Mouse (Mus musculus) MEL (cell line): ENCODE measurements at regions not wholly inside any gene's neighbourhood (a gene's known extent, or its start where the extent isn't known, plus 50 kb on each side); places are given as distances from the start of the nearest gene placed in this dataset.

Source experiments
- DNase-seq: peaks from one replicate; pipeline ENCODE4 v3.0.0; 2011; ENCODE audit warnings: low read depth, low spot score
- H3K27ac ChIP-seq: 2 replicates; pipeline ENCODE4 v1.5.1; 2012; ENCODE audit warnings: low read depth, mild to moderate bottlenecking, control low read depth, low read length, moderate library complexity; ENCODE audit not compliant: control insufficient read depth
- H3K27me3 ChIP-seq, 2 experiments: fragments of 150-350 bp in 1 of 2; sonication (generic) in 1 of 2; 2 replicates each; pipeline ENCODE4 v1.6.1; 2012; ENCODE audit warnings: low read length in 2 of 2, mild to moderate bottlenecking in 2 of 2, improper control_type of control experiment in 1 of 2, moderate library complexity in 1 of 2; ENCODE audit not compliant: insufficient read depth in 2 of 2, control insufficient read depth in 1 of 2
- H3K36me3 ChIP-seq, 2 experiments: 2 replicates each; pipeline ENCODE4 v1.6.1; 2012 to 2014; ENCODE audit warnings: low read length in 2 of 2, improper control_type of control experiment in 1 of 2, inconsistent platforms in 1 of 2, mild to moderate bottlenecking in 1 of 2; ENCODE audit not compliant: insufficient read depth in 2 of 2, control insufficient read depth in 1 of 2
- H3K4me1 ChIP-seq, 2 experiments: fragments of 150-350 bp in 1 of 2; sonication (generic) in 1 of 2; 2 replicates each; pipeline ENCODE4 v1.6.1; 2012; ENCODE audit warnings: low read length in 2 of 2, improper control_type of control experiment in 1 of 2, mild to moderate bottlenecking in 1 of 2; ENCODE audit not compliant: insufficient read depth in 2 of 2, control insufficient read depth in 1 of 2
- H3K4me3 ChIP-seq, 2 experiments: fragments of 150-350 bp in 1 of 2; sonication (generic) in 1 of 2; 2 replicates each; pipeline ENCODE4 v1.5.1; 2012; ENCODE audit warnings: low read depth in 2 of 2, low read length in 2 of 2, mild to moderate bottlenecking in 2 of 2, moderate library complexity in 2 of 2, control low read depth in 1 of 2, improper control_type of control experiment in 1 of 2; ENCODE audit not compliant: control insufficient read depth in 1 of 2, insufficient read depth in 1 of 2
- H3K79me2 ChIP-seq: 2 replicates; pipeline ENCODE4 v1.6.1; 2012; ENCODE audit warnings: mild to moderate bottlenecking, low read length, moderate library complexity; ENCODE audit not compliant: control insufficient read depth, poor library complexity, insufficient read depth
- H3K9ac ChIP-seq: 2 replicates; pipeline ENCODE4 v1.6.1; 2012; ENCODE audit warnings: low read depth, mild to moderate bottlenecking, control low read depth, low read length, moderate library complexity; ENCODE audit not compliant: control insufficient read depth, poor library complexity, severe bottlenecking
- H3K9me3 ChIP-seq: fragments of 150-350 bp; sonication (generic); replicated peaks from 2 replicates; pipeline ENCODE4 v1.6.1; 2012; ENCODE audit warnings: mild to moderate bottlenecking, low read length, improper control_type of control experiment, moderate library complexity; ENCODE audit not compliant: insufficient read depth
- CHD2 ChIP-seq: IDR thresholded peaks from 2 replicates; pipeline ENCODE4 v1.6.1; 2011; ENCODE audit warnings: low read length, improper control_type of control experiment
- ETS1 ChIP-seq: IDR thresholded peaks from 2 replicates; pipeline ENCODE4 v1.6.1; 2012; ENCODE audit warnings: low read depth, mild to moderate bottlenecking, inconsistent platforms, low read length, improper control_type of control experiment, moderate library complexity
- GATA1 ChIP-seq: IDR thresholded peaks from 2 replicates; pipeline ENCODE4 v1.6.1; 2011; ENCODE audit warnings: low read depth, low read length, improper control_type of control experiment
- HCFC1 ChIP-seq: IDR thresholded peaks from 2 replicates; pipeline ENCODE4 v1.6.1; 2012; ENCODE audit warnings: low read depth, mild to moderate bottlenecking, inconsistent platforms, low read length, improper control_type of control experiment, moderate library complexity
- JUND ChIP-seq: IDR thresholded peaks from 2 replicates; pipeline ENCODE4 v1.6.1; 2011; ENCODE audit warnings: low read depth, mild to moderate bottlenecking, improper control_type of control experiment, low read length
- KAT2A ChIP-seq: conservative IDR thresholded peaks from 2 replicates; pipeline ENCODE4 v1.6.1; 2012; ENCODE audit warnings: low read depth, low read length, improper control_type of control experiment, inconsistent platforms
- MAFK ChIP-seq: IDR thresholded peaks from 2 replicates; pipeline ENCODE4 v1.6.1; 2011; ENCODE audit warnings: low read depth, mild to moderate bottlenecking, low read length, improper control_type of control experiment, borderline replicate concordance
- MEF2A ChIP-seq: IDR thresholded peaks from 2 replicates; pipeline ENCODE4 v1.6.1; 2014; ENCODE audit warnings: low read depth, mild to moderate bottlenecking, inconsistent platforms, low read length, improper control_type of control experiment; ENCODE audit not compliant: poor library complexity, insufficient replicate concordance, severe bottlenecking; ENCODE audit errors: extremely low read depth
- MXI1 ChIP-seq: IDR thresholded peaks from 2 replicates; pipeline ENCODE4 v1.6.1; 2011; ENCODE audit warnings: mild to moderate bottlenecking, low read depth, low read length, improper control_type of control experiment
- NELFE ChIP-seq: IDR thresholded peaks from 2 replicates; pipeline ENCODE4 v1.6.1; 2011; ENCODE audit warnings: low read depth, low read length, improper control_type of control experiment
- NRF1 ChIP-seq: IDR thresholded peaks from 2 replicates; pipeline ENCODE4 v1.6.1; 2014; ENCODE audit warnings: low read depth, mild to moderate bottlenecking, inconsistent platforms, low read length, improper control_type of control experiment, moderate library complexity; ENCODE audit not compliant: poor library complexity, insufficient read depth, severe bottlenecking
- POLR2AphosphoS2 ChIP-seq: IDR thresholded peaks from 2 replicates; pipeline ENCODE4 v1.6.1; 2011; ENCODE audit warnings: low read length, improper control_type of control experiment
- RAD21 ChIP-seq: IDR thresholded peaks from 2 replicates; pipeline ENCODE4 v1.6.1; 2011; ENCODE audit warnings: mild to moderate bottlenecking, low read depth, low read length, improper control_type of control experiment
- RCOR1 ChIP-seq: IDR thresholded peaks from 2 replicates; pipeline ENCODE4 v1.6.1; 2012; ENCODE audit warnings: low read depth, mild to moderate bottlenecking, inconsistent platforms, low read length, improper control_type of control experiment
- SMC3 ChIP-seq: IDR thresholded peaks from 2 replicates; pipeline ENCODE4 v1.6.1; 2011; ENCODE audit warnings: low read depth, low read length, improper control_type of control experiment
- TCF12 ChIP-seq: IDR thresholded peaks from 2 replicates; pipeline ENCODE4 v1.6.1; 2014; ENCODE audit warnings: low read depth, mild to moderate bottlenecking, inconsistent platforms, low read length, improper control_type of control experiment, moderate library complexity
- UBTF ChIP-seq: IDR thresholded peaks from 2 replicates; pipeline ENCODE4 v1.6.1; 2012; ENCODE audit warnings: low read depth, mild to moderate bottlenecking, inconsistent platforms, low read length, improper control_type of control experiment, moderate library complexity, borderline replicate concordance; ENCODE audit not compliant: insufficient read depth
- USF1 ChIP-seq: IDR thresholded peaks from 2 replicates; pipeline ENCODE4 v1.6.1; 2014; ENCODE audit warnings: low read depth, mild to moderate bottlenecking, inconsistent platforms, low read length, improper control_type of control experiment, moderate library complexity
- ZC3H11A ChIP-seq: IDR thresholded peaks from 2 replicates; pipeline ENCODE4 v1.6.1; 2012; ENCODE audit warnings: low read depth, mild to moderate bottlenecking, inconsistent platforms, low read length, improper control_type of control experiment
- ZKSCAN1 ChIP-seq: IDR thresholded peaks from 2 replicates; pipeline ENCODE4 v1.6.1; 2012; ENCODE audit warnings: low read depth, mild to moderate bottlenecking, inconsistent platforms, low read length, improper control_type of control experiment, moderate library complexity

- Histone ChIP-seq H3K79me2 (no peaks in the 10 kb centered on the region), H3K36me3 (no peaks in the 10 kb centered on the region), H3K27ac (no peak overlapping the region), H3K9ac (no peak overlapping the region), H3K4me3 (no peak overlapping the region), H3K4me1 (no peaks in the 10 kb centered on the region), H3K27me3 (no peaks in the 10 kb centered on the region), H3K9me3 (no peaks in the 10 kb centered on the region)
- TF ChIP-seq ETS1 (no peak), NRF1 (no peak)
- no peak for DNase-seq
Measured at GRCm38 (mm10) chr12:94640153-94640552, 1051.9 kb upstream of the Flrt2 start.

GRCm38 (mm10) chr12:94645302-94645701, 1046.7 kb upstream of the Flrt2 start:
- Histone ChIP-seq H3K9ac (no peak overlapping the region), H3K79me2 (no peaks in the 10 kb centered on the region), H3K27ac (no peak overlapping the region), H3K4me3 (no peak overlapping the region), H3K9me3 (no peaks in the 10 kb centered on the region), H3K36me3 (no peaks in the 10 kb centered on the region), H3K27me3 (no peaks in the 10 kb centered on the region), H3K4me1 (no peaks in the 10 kb centered on the region)
- no peak for DNase-seq
- TF ChIP-seq MAFK (no peak), UBTF (no peak), ZC3H11A (no peak), MXI1 (no peak), RCOR1 (no peak), CHD2 (no peak), SMC3 (no peak), JUND (no peak), USF1 (no peak), NELFE (no peak), TCF12 (no peak), POLR2AphosphoS2 (no peak), RAD21 (no peak), NRF1 (no peak), KAT2A (no peak), ZKSCAN1 (no peak), HCFC1 (no peak), GATA1 (no peak), MEF2A (no peak), ETS1 (no peak)
